In genomic region chr13:90738513-90738912, GRCm38 (mm10) we compare ENCODE assay signal across 16 mouse cellular contexts.
DNase-seq lines count a peak whose midpoint lies in the region; ATAC-seq and TF ChIP-seq lines count a peak whose summit lies in the region.
"Had no signal": no experiment of that assay in that cellular context is flagged by ENCODE, and none has a peak within 500 bp of the region (broad histone marks: within the 10 kb centered on the region; RNA-seq: fewer than 3 reads in every experiment).

No protein-coding gene starts in this region.

- peak; percentile 32 for DNase-seq in liver, adult 2 months (ENCODE audit: extremely low read depth, low read depth, low spot score)
- DNase-seq in liver, postnatal 0 days: no peak
- peak; percentile 7 for DNase-seq in lung, postnatal 14 days
- DNase-seq in left cerebral cortex, adult 18-20 months (ENCODE audit: low spot score in 2 of 2): no peak
- no peak for DNase-seq in spleen, postnatal 10 days (ENCODE audit: low spot score in 2 of 2)
- DNase-seq: cerebellum, adult 18-20 months; right cerebral cortex, postnatal 4 days had no signal

- no peak for TF ChIP-seq CTCF in liver, adult 2 months (IDR thresholded peaks at IDR 0.05; ENCODE audit: low read depth, low read length)
- TF ChIP-seq CTCF in liver, postnatal 0 days (IDR thresholded peaks at IDR 0.05; ENCODE audit: low read depth): no peak
- TF ChIP-seq CTCF in embryonic fibroblast, embryonic 13.5 days (IDR thresholded peaks at IDR 0.05; ENCODE audit: borderline replicate concordance, insufficient read depth, low read length): no peak

- no peak for TF ChIP-seq EP300 in liver, postnatal 0 days (IDR thresholded peaks at IDR 0.05; ENCODE audit: low read depth)

- H3K4me2 ChIP-seq in heart, embryonic 12.5 days: no peak overlapping the region
- H3K4me2 ChIP-seq in heart, embryonic 11.5 days: no peak overlapping the region
- H3K4me2 ChIP-seq in liver, postnatal 0 days (ENCODE audit: low read depth, low read length): no peak overlapping the region
- H3K4me2 ChIP-seq: embryonic facial prominence, embryonic 13.5 days; forebrain, embryonic 12.5 days; liver, embryonic 12.5 days had no signal

- H3K79me2 ChIP-seq in liver, adult 2 months (ENCODE audit: control insufficient read depth, insufficient read depth, low read length): no peaks in the 10 kb centered on the region

- no peak for ATAC-seq in heart, embryonic 12.5 days (ENCODE audit: insufficient number of reproducible peaks, low FRiP score)
- no peak for ATAC-seq in heart, embryonic 11.5 days (replicated peaks; ENCODE audit: insufficient number of reproducible peaks, low FRiP score, low TSS enrichment)
- ATAC-seq in liver, postnatal 0 days: no peak
- ATAC-seq: inflammation-experienced regulatory T-cells, adult 6 months; liver, embryonic 12.5 days; midbrain, embryonic 16.5 days had no signal

- H3K4me3 ChIP-seq in heart, embryonic 12.5 days: no peak overlapping the region
- H3K4me3 ChIP-seq in heart, embryonic 11.5 days (ENCODE audit: low read depth, low read length): no peak overlapping the region
- H3K4me3 ChIP-seq in liver, adult 2 months (ENCODE audit: insufficient read depth, low read depth, low read length): no peak overlapping the region
- no peak overlapping the region for H3K4me3 ChIP-seq in liver, postnatal 0 days (ENCODE audit: low read depth, low read length)
- no peak overlapping the region for H3K4me3 ChIP-seq in embryonic fibroblast, embryonic 13.5 days (ENCODE audit: insufficient read depth, low read length)
- H3K4me3 ChIP-seq: embryonic facial prominence, embryonic 13.5 days; forebrain, embryonic 12.5 days; liver, embryonic 12.5 days; megakaryocyte, embryonic 14.5 days had no signal

- no peaks in the 10 kb centered on the region for H3K9me3 ChIP-seq in heart, embryonic 12.5 days (replicated peaks)
- H3K9me3 ChIP-seq in heart, embryonic 11.5 days (replicated peaks; ENCODE audit: control insufficient read depth, low read length): no peaks in the 10 kb centered on the region
- H3K9me3 ChIP-seq in liver, postnatal 0 days (ENCODE audit: low read length): no peaks in the 10 kb centered on the region
- H3K9me3 ChIP-seq: embryonic facial prominence, embryonic 13.5 days; forebrain, embryonic 12.5 days; liver, embryonic 12.5 days had no signal

- no peak for TF ChIP-seq POLR2A in liver, adult 2 months (IDR thresholded peaks at IDR 0.05; ENCODE audit: extremely low read depth, insufficient read depth, low read length)
- no peak for TF ChIP-seq POLR2A in embryonic fibroblast, embryonic 13.5 days (IDR thresholded peaks at IDR 0.05; ENCODE audit: low read depth, low read length)

- no peaks in the 10 kb centered on the region for H3K36me3 ChIP-seq in heart, embryonic 12.5 days
- H3K36me3 ChIP-seq in heart, embryonic 11.5 days (ENCODE audit: control insufficient read depth, insufficient read depth, low read length): no peaks in the 10 kb centered on the region
- no peaks in the 10 kb centered on the region for H3K36me3 ChIP-seq in liver, adult 2 months (ENCODE audit: control insufficient read depth, insufficient read depth, low read length)
- no peaks in the 10 kb centered on the region for H3K36me3 ChIP-seq in liver, postnatal 0 days (replicated peaks; ENCODE audit: insufficient read depth, low read length)
- H3K36me3 ChIP-seq: embryonic facial prominence, embryonic 13.5 days; forebrain, embryonic 12.5 days; liver, embryonic 12.5 days had no signal

- peak overlapping the region; percentile 43; the same call in 1 of the 2 replicates for H3K27ac ChIP-seq in heart, embryonic 12.5 days (ENCODE audit: poor library complexity, severe bottlenecking)
- H3K27ac ChIP-seq in heart, embryonic 11.5 days (ENCODE audit: low read depth, low read length): no peak overlapping the region
- no peak overlapping the region for H3K27ac ChIP-seq in liver, adult 2 months (replicated peaks; ENCODE audit: insufficient read depth, low read depth, low read length)
- no peak overlapping the region for H3K27ac ChIP-seq in liver, postnatal 0 days (ENCODE audit: low read depth)
- peak overlapping the region; percentile 67 for H3K27ac ChIP-seq in embryonic fibroblast, embryonic 13.5 days (ENCODE audit: insufficient read depth, low read length)
- H3K27ac ChIP-seq: embryonic facial prominence, embryonic 13.5 days; forebrain, embryonic 12.5 days; liver, embryonic 12.5 days had no signal

- H3K4me1 ChIP-seq in heart, embryonic 12.5 days (replicated peaks): peaks cover 7% of the 10 kb centered on the region; the same call in 1 of the 2 replicates
- no peaks in the 10 kb centered on the region for H3K4me1 ChIP-seq in heart, embryonic 11.5 days (ENCODE audit: control insufficient read depth, insufficient read depth, low read length)
- H3K4me1 ChIP-seq in liver, adult 2 months (ENCODE audit: control insufficient read depth, insufficient read depth, low read length): peaks cover 3% of the 10 kb centered on the region; the same call in 1 of the 2 replicates
- 0 out of 2 replicates have a peak, but pooled peaks cover 3% of the 10 kb centered on the region for H3K4me1 ChIP-seq in liver, postnatal 0 days (ENCODE audit: insufficient read depth)
- peaks cover 7% of the 10 kb centered on the region; the same call in 1 of the 2 replicates for H3K4me1 ChIP-seq in embryonic fibroblast, embryonic 13.5 days (ENCODE audit: control insufficient read depth, insufficient read depth, low read length)
- H3K4me1 ChIP-seq: forebrain, embryonic 12.5 days; liver, embryonic 12.5 days; megakaryocyte, embryonic 14.5 days had no signal

- 64% methylated on average over 3 of the region's 3 CpGs for WGBS in heart, embryonic 12.5 days
- WGBS in heart, embryonic 11.5 days (ENCODE audit: insufficient replicate concordance): 67% methylated on average over 3 of the region's 3 CpGs
- 59% methylated on average over 3 of the region's 3 CpGs for WGBS in liver, adult 2 months
- WGBS in liver, postnatal 0 days (ENCODE audit: insufficient replicate concordance): 81% methylated on average over 3 of the region's 3 CpGs

- H3K9ac ChIP-seq in heart, embryonic 12.5 days: no peak overlapping the region
- H3K9ac ChIP-seq in heart, embryonic 11.5 days (ENCODE audit: low read depth, low read length): no peak overlapping the region
- no peak overlapping the region for H3K9ac ChIP-seq in liver, adult 2 months (ENCODE audit: low read depth, low read length)
- no peak overlapping the region for H3K9ac ChIP-seq in liver, postnatal 0 days (replicated peaks)
- H3K9ac ChIP-seq: embryonic facial prominence, embryonic 13.5 days; forebrain, embryonic 12.5 days; liver, embryonic 12.5 days had no signal

- H3K27me3 ChIP-seq in heart, embryonic 12.5 days (replicated peaks): no peaks in the 10 kb centered on the region
- no peaks in the 10 kb centered on the region for H3K27me3 ChIP-seq in heart, embryonic 11.5 days (ENCODE audit: control insufficient read depth, insufficient read depth, low read length)
- H3K27me3 ChIP-seq in liver, adult 2 months (ENCODE audit: control insufficient read depth, insufficient read depth, low read length): no peaks in the 10 kb centered on the region
- no peaks in the 10 kb centered on the region for H3K27me3 ChIP-seq in liver, postnatal 0 days (ENCODE audit: insufficient read depth, low read length)
- H3K27me3 ChIP-seq: embryonic facial prominence, embryonic 13.5 days; forebrain, embryonic 12.5 days; liver, embryonic 12.5 days; megakaryocyte, embryonic 14.5 days had no signal

Comparison
In these comparisons a context has a peak if more than half of its experiments do, and no peak if none do; other contexts are left out.
1. H3K27ac ChIP-seq: peak in heart, embryonic 12.5 days (single experiment) and embryonic fibroblast, embryonic 13.5 days (single experiment); none in heart, embryonic 11.5 days (single experiment), liver, adult 2 months (single experiment) and liver, postnatal 0 days (single experiment).
2. DNase-seq: peak in liver, adult 2 months (single experiment) and lung, postnatal 14 days (single experiment); none in liver, postnatal 0 days (single experiment), left cerebral cortex, adult 18-20 months (0 of 2) and spleen, postnatal 10 days (0 of 2).